Mouse (Mus musculus): ENCODE measurements around the gene Tmem130. TPM values are rescaled to one million over a fixed set of nuclear protein-coding genes. Genes with fewer than 3 reads are reported as not detected.

Gene Tmem130
- polyA plus RNA-seq, 1 experiment, result 0.06 TPM

DNA sequence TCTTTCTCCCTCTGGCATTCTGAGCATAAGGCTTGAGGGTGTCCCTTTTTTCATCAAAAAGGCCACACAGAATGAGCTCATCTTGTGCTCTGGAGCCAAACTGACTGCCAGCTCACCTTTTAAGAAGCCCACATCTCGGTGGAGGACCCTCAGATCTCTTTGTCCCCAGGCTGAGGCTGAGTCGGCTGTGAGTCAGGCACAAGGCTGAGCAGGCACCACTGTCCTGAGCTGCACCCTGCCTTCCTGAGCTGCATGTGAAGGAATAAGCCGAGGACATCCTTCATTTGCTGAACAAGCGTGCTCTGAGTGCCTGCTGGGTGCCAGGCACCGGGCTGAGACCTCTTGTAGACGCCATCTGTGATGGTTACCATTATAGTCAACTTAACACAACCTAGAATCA is 44.4 kb downstream of the Tmem130 start:
- Histone ChIP-seq H3K4me3 (no peak overlapping the region), H3ac (ENCODE audit: control insufficient read depth, insufficient read length) (no peak overlapping the region), H3K4me2 (ENCODE audit: low read depth) (no peak overlapping the region), H3K79me2 (ENCODE audit: control insufficient read depth, insufficient read depth) (no peaks in the 10 kb centered on the region), H3K36me3 (ENCODE audit: control insufficient read depth, insufficient read depth) (no peaks in the 10 kb centered on the region), H3K27me3 (ENCODE audit: control insufficient read depth, insufficient read depth, insufficient read length) (peaks cover 50% of the 10 kb centered on the region)
- TF ChIP-seq MYOG (IDR thresholded peaks at IDR 0.05; ENCODE audit: control insufficient read depth in 1 of 3, insufficient read depth in 1 of 3, insufficient read length in 2 of 3, low read depth in 2 of 3), result no peak
- TF ChIP-seq MYOD1 (IDR thresholded peaks at IDR 0.05; ENCODE audit: control insufficient read depth in 1 of 3, insufficient read length in 2 of 3, low read depth in 2 of 3), result no peak
- TF ChIP-seq MAX (IDR thresholded peaks at IDR 0.05; ENCODE audit: low read depth), result no peak
- no peak for TF ChIP-seq TCF12 (IDR thresholded peaks at IDR 0.05; ENCODE audit: insufficient read depth, poor library complexity, severe bottlenecking)
- no peak for TF ChIP-seq POLR2A (IDR thresholded peaks at IDR 0.05; ENCODE audit: insufficient read length, low read depth)
- no peak for TF ChIP-seq TCF3 (IDR thresholded peaks at IDR 0.05; ENCODE audit: insufficient read length, low read depth)
- TF ChIP-seq REST (IDR thresholded peaks at IDR 0.05; ENCODE audit: insufficient read depth, insufficient read length), result no peak
- TF ChIP-seq USF1 (IDR thresholded peaks at IDR 0.05; ENCODE audit: low read depth), result no peak
- no peak for TF ChIP-seq SRF (IDR thresholded peaks at IDR 0.05; ENCODE audit: control insufficient read depth, insufficient read length, low read depth)
- TF ChIP-seq CEBPB (IDR thresholded peaks at IDR 0.05; ENCODE audit: insufficient read depth, poor library complexity, severe bottlenecking), result no peak
- no peak for TF ChIP-seq E2F4 (IDR thresholded peaks at IDR 0.05; ENCODE audit: insufficient read depth)
- TF ChIP-seq POLR2AphosphoS2 (IDR thresholded peaks at IDR 0.05; ENCODE audit: insufficient read length, low read depth), result no peak

DNA sequence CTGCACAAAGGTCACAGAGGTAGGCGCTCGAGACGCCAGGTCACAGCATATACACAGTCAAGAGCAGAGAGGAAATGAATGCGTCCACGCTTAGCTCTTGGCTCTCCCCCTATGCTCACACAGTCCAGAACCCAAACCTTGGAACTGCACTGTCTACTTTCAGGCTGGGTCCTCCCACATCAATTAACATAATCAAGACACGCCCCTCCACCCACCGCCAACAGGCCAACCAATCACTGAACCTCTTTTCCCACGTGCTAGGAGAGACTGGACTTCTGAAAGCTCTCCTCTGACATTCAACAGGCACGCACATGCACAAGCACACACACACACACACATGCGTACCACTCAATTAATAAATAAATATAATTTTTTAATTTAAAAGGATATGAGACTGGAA is 48.2 kb downstream of the Tmem130 start:
- Histone ChIP-seq H3ac (ENCODE audit: control insufficient read depth, insufficient read length) (no peak overlapping the region), H3K27me3 (ENCODE audit: control insufficient read depth, insufficient read depth, insufficient read length) (peaks cover 27% of the 10 kb centered on the region), H3K4me3 (no peak overlapping the region), H3K36me3 (ENCODE audit: control insufficient read depth, insufficient read depth) (no peaks in the 10 kb centered on the region), H3K79me2 (ENCODE audit: control insufficient read depth, insufficient read depth) (no peaks in the 10 kb centered on the region), H3K4me2 (ENCODE audit: low read depth) (no peak overlapping the region)
- TF ChIP-seq REST (IDR thresholded peaks at IDR 0.05; ENCODE audit: insufficient read depth, insufficient read length) (no peak), POLR2A (IDR thresholded peaks at IDR 0.05; ENCODE audit: insufficient read length, low read depth) (no peak), CEBPB (IDR thresholded peaks at IDR 0.05; ENCODE audit: insufficient read depth, poor library complexity, severe bottlenecking) (no peak), TCF12 (IDR thresholded peaks at IDR 0.05; ENCODE audit: insufficient read depth, poor library complexity, severe bottlenecking) (no peak), MYOG (IDR thresholded peaks at IDR 0.05; ENCODE audit: control insufficient read depth in 1 of 3, insufficient read depth in 1 of 3, insufficient read length in 2 of 3, low read depth in 2 of 3) (no peak), MAX (IDR thresholded peaks at IDR 0.05; ENCODE audit: low read depth) (no peak)

DNA sequence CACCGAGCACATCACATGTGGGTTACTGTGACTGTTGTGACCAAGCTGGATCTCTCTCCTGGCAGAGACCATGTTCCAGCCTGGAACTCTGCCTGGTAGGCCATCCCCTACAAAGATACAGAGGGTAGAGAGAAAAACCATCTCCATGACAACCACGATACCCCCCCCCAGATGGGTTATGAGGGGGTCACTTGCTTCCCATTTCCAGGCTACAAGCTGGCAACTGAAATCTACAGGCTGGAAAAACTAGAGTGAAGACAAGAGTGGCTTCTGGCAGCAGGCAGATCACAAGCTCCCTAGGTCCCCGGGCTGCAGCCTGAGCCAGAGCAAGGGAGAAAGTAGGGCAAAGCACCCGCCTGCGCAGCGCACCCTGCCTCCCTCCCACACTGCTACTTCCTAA is 54.0 kb downstream of the Tmem130 start:
- TF ChIP-seq POLR2AphosphoS2 (IDR thresholded peaks at IDR 0.05; ENCODE audit: insufficient read length, low read depth), result no peak
- TF ChIP-seq REST (IDR thresholded peaks at IDR 0.05; ENCODE audit: insufficient read depth, insufficient read length), result no peak
- no peak for TF ChIP-seq CEBPB (IDR thresholded peaks at IDR 0.05; ENCODE audit: insufficient read depth, poor library complexity, severe bottlenecking)
- TF ChIP-seq POLR2A (IDR thresholded peaks at IDR 0.05; ENCODE audit: insufficient read length, low read depth), result no peak
- no peak for TF ChIP-seq TCF3 (IDR thresholded peaks at IDR 0.05; ENCODE audit: insufficient read length, low read depth)
- TF ChIP-seq MYOG (IDR thresholded peaks at IDR 0.05; ENCODE audit: control insufficient read depth in 1 of 3, insufficient read depth in 1 of 3, insufficient read length in 2 of 3, low read depth in 2 of 3), result no peak
- TF ChIP-seq TCF12 (IDR thresholded peaks at IDR 0.05; ENCODE audit: insufficient read depth, poor library complexity, severe bottlenecking), result no peak
- no peak for TF ChIP-seq E2F4 (IDR thresholded peaks at IDR 0.05; ENCODE audit: insufficient read depth)
- TF ChIP-seq MAX (IDR thresholded peaks at IDR 0.05; ENCODE audit: low read depth), result no peak
- no peak for TF ChIP-seq MYOD1 (IDR thresholded peaks at IDR 0.05; ENCODE audit: control insufficient read depth in 1 of 3, insufficient read length in 2 of 3, low read depth in 2 of 3)
- no peak for TF ChIP-seq USF1 (IDR thresholded peaks at IDR 0.05; ENCODE audit: low read depth)
- Histone ChIP-seq H3K27me3 (ENCODE audit: control insufficient read depth, insufficient read depth, insufficient read length) (peaks cover 12% of the 10 kb centered on the region), H3ac (ENCODE audit: control insufficient read depth, insufficient read length) (no peak overlapping the region), H3K4me3 (no peak overlapping the region), H3K4me2 (ENCODE audit: low read depth) (no peak overlapping the region), H3K79me2 (ENCODE audit: control insufficient read depth, insufficient read depth) (no peaks in the 10 kb centered on the region), H3K36me3 (ENCODE audit: control insufficient read depth, insufficient read depth) (no peaks in the 10 kb centered on the region)

DNA sequence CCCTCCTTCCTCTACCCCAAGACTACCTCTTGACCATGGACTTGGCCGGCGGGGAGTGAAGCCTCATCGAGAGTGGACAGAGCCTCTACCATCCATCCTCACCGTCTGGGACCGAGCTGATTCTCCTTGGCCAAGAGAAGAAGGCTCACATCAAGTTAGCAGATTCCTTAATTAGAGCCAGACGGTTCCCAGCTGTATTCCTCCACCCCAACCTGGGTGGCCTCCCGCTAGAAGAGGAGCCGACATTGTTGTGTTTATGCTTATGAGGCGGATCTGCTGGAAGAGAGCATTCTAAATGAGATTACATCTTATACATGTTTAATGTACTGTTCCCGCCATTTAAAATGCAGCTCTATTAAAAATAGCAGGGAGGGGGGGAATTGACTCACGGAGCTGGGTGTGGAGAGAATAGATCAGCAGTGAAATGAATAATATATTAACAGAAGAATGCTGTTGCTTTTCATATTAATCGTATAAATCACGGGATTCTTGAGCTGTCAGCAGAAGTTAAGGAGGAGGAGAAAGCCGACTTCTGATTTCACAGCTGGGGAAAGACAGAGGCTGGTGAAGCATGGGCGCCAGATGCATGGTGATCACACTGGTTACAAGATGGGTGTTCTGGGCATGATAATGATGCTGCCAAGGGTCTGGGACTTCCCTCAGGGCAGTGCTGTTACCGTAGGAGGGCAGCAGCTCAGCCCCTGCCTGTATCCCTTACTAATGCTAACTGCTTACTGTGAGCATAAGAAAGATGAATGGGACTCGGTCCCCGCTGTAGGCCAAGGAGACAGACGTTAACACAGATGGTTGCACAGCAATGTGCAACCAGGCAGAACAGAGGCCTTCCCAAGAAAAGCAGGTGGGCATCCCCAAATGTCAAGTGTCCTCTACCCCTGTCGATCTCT is 57.9 kb downstream of the Tmem130 start:
- H3K4me2 ChIP-seq (ENCODE audit: low read depth), result no peak overlapping the region
- H3K79me2 ChIP-seq (ENCODE audit: control insufficient read depth, insufficient read depth), result no peaks in the 10 kb centered on the region
- no peak overlapping the region for H3K4me3 ChIP-seq
- H3K36me3 ChIP-seq (ENCODE audit: control insufficient read depth, insufficient read depth), result no peaks in the 10 kb centered on the region
- no peak for TF ChIP-seq TCF3 (IDR thresholded peaks at IDR 0.05; ENCODE audit: insufficient read length, low read depth)
- TF ChIP-seq CEBPB (IDR thresholded peaks at IDR 0.05; ENCODE audit: insufficient read depth, poor library complexity, severe bottlenecking), result no peak
- TF ChIP-seq MYOD1 (IDR thresholded peaks at IDR 0.05; ENCODE audit: control insufficient read depth in 1 of 3, insufficient read length in 2 of 3, low read depth in 2 of 3), result no peak
- TF ChIP-seq MAX (IDR thresholded peaks at IDR 0.05; ENCODE audit: low read depth), result no peak
- no peak for TF ChIP-seq REST (IDR thresholded peaks at IDR 0.05; ENCODE audit: insufficient read depth, insufficient read length)
- TF ChIP-seq TCF12 (IDR thresholded peaks at IDR 0.05; ENCODE audit: insufficient read depth, poor library complexity, severe bottlenecking), result no peak
- no peak for TF ChIP-seq USF1 (IDR thresholded peaks at IDR 0.05; ENCODE audit: low read depth)
- no peak for TF ChIP-seq POLR2A (IDR thresholded peaks at IDR 0.05; ENCODE audit: insufficient read length, low read depth)
- no peak for TF ChIP-seq MYOG (IDR thresholded peaks at IDR 0.05; ENCODE audit: control insufficient read depth in 1 of 3, insufficient read depth in 1 of 3, insufficient read length in 2 of 3, low read depth in 2 of 3)
- no peak for TF ChIP-seq SRF (IDR thresholded peaks at IDR 0.05; ENCODE audit: control insufficient read depth, insufficient read length, low read depth)
- TF ChIP-seq POLR2AphosphoS2 (IDR thresholded peaks at IDR 0.05; ENCODE audit: insufficient read length, low read depth), result no peak
- TF ChIP-seq E2F4 (IDR thresholded peaks at IDR 0.05; ENCODE audit: insufficient read depth), result no peak
- H3ac ChIP-seq (ENCODE audit: control insufficient read depth, insufficient read length), result no peak overlapping the region
- peaks cover 12% of the 10 kb centered on the region for H3K27me3 ChIP-seq (ENCODE audit: control insufficient read depth, insufficient read depth, insufficient read length)
